Mouse (Mus musculus) gastrocnemius, postnatal 10 days (tissue): ENCODE data around the gene Atp11a. TPM values are rescaled to one million over a fixed set of nuclear protein-coding genes. Genes with fewer than 3 reads are reported as not detected.

Source experiments
- DNase-seq: peaks from one replicate; pipeline ENCODE4 v3.0.0; 2021; ENCODE audit warnings: mixed read lengths
- total RNA-seq, 2 experiments: library from RNA; stranded (reverse); gene quantifications; 2 replicates each; pipeline ENCODE4 v1.2.3; 2021

The Atp11a gene
- total RNA-seq, 2 experiments from 2014 or later: 22.9 to 28.4 TPM

DNA sequence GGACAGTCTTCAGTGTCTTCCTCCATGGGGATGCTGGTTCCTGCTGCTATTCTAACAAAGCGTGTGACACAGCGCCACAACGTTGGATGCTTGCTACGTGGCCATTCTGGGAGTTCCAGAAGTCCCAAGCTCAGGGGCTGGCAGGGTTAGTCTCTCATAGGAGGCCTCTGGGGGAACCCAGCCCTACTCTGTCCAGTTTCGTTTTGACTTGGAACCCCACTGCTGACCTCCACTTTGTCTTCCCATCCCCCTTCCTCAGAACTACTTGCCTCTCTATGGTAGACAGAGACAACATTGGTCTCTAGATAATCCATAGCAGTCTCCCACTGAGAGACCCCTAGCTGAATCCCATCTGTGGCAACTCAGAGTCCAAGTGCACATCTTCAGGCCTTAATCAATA is 149.8 kb downstream of the Atp11a start:
- no peak for DNase-seq

DNA sequence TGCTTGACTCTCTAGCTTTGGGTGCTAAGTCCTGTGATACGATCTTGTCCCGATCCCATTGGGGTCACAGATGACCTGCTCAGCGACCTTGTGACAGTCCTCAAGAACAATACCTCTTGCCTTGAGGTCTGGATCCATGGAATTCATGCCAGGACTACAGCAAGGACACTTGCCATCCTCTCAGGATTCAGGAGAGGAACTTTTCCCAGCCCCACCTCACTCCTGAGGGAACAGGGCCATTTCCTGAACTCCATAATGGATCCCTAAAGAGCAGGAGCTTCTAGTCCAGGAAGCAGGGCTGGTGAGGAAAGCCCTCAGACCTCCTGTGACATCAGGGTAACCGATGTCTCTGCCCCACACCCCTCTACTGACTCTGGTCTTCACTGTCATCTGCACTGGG is 150.9 kb downstream of the Atp11a start:
- no peak for DNase-seq

DNA sequence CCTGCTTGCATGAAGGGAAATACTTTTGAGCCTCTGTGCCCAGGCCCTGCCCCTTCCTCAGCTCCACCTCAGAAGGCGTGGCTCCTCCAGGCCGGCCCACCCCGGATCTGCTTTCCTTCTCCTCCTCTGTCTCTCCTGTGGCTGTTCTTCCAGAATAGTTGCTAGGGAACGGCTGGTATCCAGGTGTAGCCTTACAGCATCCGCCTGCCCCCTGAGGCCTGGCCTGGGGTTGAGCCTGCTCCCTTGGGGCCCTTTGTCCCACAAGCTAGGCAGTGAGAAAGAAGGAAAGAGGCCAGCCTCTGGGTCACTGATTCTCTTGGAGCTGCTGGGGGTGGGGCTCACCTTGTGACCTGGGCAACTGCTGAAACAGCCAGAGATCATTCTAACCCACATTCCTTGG is 155.2 kb downstream of the Atp11a start:
- DNase-seq: no peak

DNA sequence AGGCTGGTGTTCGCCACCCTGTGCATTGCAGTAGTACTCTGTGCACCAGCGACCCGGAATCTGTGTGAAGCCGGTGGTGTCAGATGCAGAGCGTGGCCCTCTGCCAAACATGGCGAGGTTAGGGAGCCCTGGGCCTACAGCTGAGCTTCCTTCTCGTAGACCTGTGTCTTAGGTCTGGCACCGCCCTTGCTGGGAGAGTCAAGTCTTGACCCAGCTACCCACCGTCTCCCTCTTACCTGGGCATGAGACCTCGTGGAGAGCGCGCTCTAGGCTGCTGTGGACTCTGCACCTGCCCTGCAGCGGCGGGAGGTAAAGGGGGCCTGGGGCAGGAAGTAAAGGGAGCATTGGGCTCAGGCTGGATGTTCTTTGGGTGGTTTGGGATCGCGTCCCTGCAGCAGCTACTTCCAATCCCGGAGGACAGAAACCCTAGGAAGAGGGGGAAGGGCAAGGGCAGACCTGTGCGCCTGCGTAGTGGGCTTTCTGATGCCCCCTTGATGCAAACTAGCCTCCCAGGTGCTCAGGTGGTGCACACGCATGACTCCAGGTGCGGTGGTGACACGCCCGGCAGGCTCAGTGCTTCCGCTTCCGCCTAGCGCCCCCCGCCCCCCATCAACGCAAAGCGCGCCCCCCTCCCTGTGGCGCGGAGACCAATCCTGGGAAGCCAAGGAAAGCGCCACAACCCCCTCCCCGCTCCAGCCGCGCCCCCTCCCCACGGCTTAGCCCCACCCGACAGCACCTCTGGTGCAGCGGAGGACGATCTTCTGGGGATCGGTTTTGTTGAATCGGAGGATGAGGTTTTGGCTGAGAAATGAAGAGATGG is 158.6 kb downstream of the Atp11a start:
- no peak for DNase-seq

DNA sequence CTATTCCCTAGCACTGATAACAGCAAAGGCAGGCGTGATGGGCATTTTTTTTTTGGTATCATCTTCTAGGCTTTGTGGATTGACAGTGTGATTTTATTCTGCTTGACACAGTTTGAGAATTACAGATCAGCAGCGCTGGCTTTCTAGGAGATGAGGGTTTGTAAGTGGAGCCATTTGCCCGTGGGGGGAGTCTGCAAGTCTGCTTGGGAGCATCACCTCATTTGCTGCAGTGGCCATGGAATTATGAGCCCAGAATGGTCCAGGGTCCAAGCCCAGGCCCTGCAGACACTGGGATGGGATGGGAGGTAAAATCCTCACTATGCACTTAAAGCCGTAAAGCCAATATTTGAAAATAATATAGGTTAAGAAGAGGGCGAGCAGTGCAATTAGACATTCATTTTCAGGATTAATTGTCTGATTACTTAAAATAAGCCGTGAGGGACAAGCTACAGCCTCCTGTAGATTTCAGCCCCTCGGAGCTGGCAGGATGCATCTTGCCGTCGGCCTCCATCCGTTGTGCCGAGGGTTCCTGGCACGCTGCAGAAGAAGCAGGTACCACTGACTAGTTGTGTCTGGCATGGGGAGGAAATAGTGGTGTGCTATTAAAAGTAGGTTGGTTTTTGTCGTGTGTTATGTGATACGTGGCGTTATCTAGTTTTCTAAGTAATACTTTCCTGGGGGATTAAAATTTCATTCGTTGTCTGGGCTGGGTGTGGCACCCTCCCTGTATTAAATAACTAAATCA is 159.5 kb downstream of the Atp11a start:
- DNase-seq: no peak

DNA sequence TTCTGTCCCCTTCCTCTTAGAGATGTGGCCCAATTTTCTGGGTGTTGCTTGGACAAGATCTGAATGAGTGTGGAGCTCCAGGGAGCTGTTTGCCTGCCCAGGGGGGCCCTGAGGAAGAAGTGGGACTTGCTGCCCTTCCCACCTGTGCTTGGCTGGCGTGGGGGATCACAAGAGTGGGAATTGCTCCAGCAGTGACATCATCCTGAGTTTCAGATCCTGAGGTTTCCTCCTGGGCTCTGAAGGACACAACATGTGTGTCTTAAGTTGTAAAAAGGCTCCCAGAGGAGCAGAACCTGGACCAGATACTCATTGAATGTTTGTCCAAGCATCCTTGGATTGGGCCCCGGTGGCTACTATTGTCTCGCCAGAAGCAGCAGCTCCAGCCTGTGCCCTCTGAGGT is 160.2 kb downstream of the Atp11a start:
- DNase-seq: no peak

DNA sequence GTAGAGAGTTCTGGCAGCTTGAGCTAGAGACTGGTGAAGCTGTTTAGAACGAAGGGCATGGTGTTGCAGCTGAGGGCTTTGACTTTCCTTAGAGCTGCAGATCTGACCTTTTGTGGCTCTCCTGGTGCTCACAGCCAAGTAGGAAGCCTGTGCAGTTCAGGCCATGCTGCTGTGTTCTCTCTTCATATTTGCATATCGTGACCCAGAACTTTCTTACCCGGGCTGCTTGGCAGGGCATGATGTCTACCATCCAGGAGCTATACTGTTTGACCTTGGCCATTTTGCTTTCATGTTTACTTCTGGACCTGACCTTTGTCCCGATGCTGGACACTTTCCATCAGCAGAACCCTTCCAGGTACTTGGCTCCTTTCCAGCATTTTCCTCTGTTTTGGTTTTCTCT is 161.0 kb downstream of the Atp11a start:
- DNase-seq: no peak

Other genes with a start within 250 kb of the Atp11a start
- gene Spaca7, start 184.0 kb upstream of the Atp11a start, total RNA-seq: not detected
- gene Tubgcp3, start 84.8 kb upstream of the Atp11a start, total RNA-seq: 10 to 100 TPM; 10.6 to 13.9 TPM
- gene Mcf2l, start 116.8 kb downstream of the Atp11a start, total RNA-seq: 10 to 100 TPM; 28.4 to 30.9 TPM